Mouse (Mus musculus): ENCODE data around the gene Atp6v0d1.

DNA sequence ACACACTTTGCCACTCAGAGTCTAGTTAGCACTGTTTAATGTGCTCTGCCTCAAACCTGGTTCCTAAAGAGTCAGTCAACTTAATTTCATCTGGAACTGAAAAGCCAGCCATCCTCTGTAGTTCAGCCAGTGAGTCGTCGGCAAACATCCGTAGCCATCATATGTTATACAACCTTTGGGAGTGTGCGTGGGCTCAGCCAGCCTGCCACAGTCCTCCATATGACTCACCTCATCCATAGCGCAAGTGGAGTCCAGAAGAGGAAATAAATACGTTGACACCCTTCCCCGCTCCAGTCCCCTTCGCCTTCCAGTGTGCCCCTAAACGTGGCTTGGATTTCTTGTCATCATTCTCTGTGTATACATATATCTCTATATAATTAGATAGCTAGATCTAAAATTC lies 6.0 kb upstream of the Atp6v0d1 start:
- TF ChIP-seq CTCF (conservative IDR thresholded peaks at IDR 0.05; ENCODE audit: low read length) (no peak), POU5F1 (IDR thresholded peaks at IDR 0.05; ENCODE audit: borderline replicate concordance, low read length) (no peak), NANOG (IDR thresholded peaks at IDR 0.05; ENCODE audit: borderline replicate concordance, low read length) (no peak)
